Mouse (Mus musculus) neural tube, embryonic 15.5 days (tissue): ENCODE results near the gene Dcakd. TPM values are rescaled to one million over a fixed set of nuclear protein-coding genes. Genes with fewer than 3 reads are reported as not detected.
"Not testable (repeated sequence)": the region's sequence is repeated elsewhere in the genome, so short reads cannot be mapped to it uniquely, and the experiment has no call there.

ENCODE experiments used
- ATAC-seq: fragments of 200-750 bp; cut with Nextera tagmentation; 2 replicates; pipeline ENCODE4 v1.8.0; 2017; ENCODE audit warnings: mild to moderate bottlenecking, moderate TSS enrichment, moderate library complexity; ENCODE audit not compliant: low FRiP score
- H3K27ac ChIP-seq: fragments of 300-500 bp; sonication (generic); replicated peaks from 2 replicates; pipeline ENCODE4 v1.5.1; 2015; ENCODE audit warnings: mild to moderate bottlenecking, inconsistent platforms
- H3K27me3 ChIP-seq: fragments of 300-500 bp; sonication (generic); replicated peaks from 2 replicates; pipeline ENCODE4 v1.6.1; 2015; ENCODE audit warnings: inconsistent platforms
- H3K36me3 ChIP-seq: fragments of 300-500 bp; sonication (generic); 2 replicates; pipeline ENCODE4 v1.6.1; 2015; ENCODE audit warnings: inconsistent platforms
- H3K4me1 ChIP-seq: fragments of 300-500 bp; sonication (generic); 2 replicates; pipeline ENCODE4 v1.6.1; 2015; ENCODE audit warnings: inconsistent platforms
- H3K4me2 ChIP-seq: fragments of 300-500 bp; sonication (generic); 2 replicates; pipeline ENCODE4 v1.6.1; 2015; ENCODE audit warnings: inconsistent platforms, mild to moderate bottlenecking, moderate library complexity
- H3K4me3 ChIP-seq: fragments of 300-500 bp; sonication (generic); replicated peaks from 2 replicates; pipeline ENCODE4 v1.5.1; 2015; ENCODE audit warnings: mild to moderate bottlenecking, inconsistent platforms
- H3K9ac ChIP-seq: fragments of 300-500 bp; sonication (generic); replicated peaks from 2 replicates; pipeline ENCODE4 v1.6.1; 2015; ENCODE audit warnings: mild to moderate bottlenecking, inconsistent platforms
- H3K9me3 ChIP-seq: fragments of 300-500 bp; sonication (generic); replicated peaks from 2 replicates; pipeline ENCODE4 v1.6.1; 2016; ENCODE audit warnings: inconsistent platforms
- WGBS: fragments of 180-500 bp; shearing (Covaris S2); methylation state at CpG from one replicate; pipeline ENCODE4 v1.1.7; 2015; ENCODE audit warnings: mixed read lengths; 5-methylcytosine and 5-hydroxymethylcytosine counted together
- polyA plus RNA-seq: library from polyadenylated mRNA; unstranded; fragments of >200 nt; fragmentation: Nextera tagmentation; extraction: Ambion mirVana; gene quantifications from 2 replicates; pipeline ENCODE4 v1.2.1, GENCODE M21; 2015

The Dcakd gene
- polyA plus RNA-seq, 1 experiment from 2014 or later: 153 TPM

DNA sequence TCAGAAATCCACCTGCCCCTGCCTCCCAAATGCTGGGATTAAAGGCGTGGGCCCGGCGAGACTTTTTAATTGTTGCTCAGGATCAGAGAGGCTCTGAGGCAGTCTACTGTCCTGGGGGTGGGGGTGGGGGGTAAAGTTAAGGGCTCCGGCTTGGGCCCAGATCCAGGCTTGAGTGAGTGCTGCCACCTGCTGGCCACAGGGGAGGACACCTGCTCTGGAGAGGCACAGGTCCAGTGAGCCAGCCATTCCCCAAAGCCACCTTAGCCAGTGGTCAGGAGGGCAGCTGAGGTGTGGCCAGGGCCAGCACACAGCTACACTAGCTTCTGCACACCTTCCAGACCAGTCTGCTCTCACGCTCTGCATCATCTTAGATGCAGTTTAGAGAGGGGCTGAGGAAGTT lies 35.2 kb downstream of the Dcakd start:
- Histone ChIP-seq H3K27ac (no peak overlapping the region), H3K4me3 (no peak overlapping the region), H3K9ac (no peak overlapping the region), H3K27me3 (peaks cover 30% of the 10 kb centered on the region), H3K4me2 (no peak overlapping the region), H3K4me1 (peaks cover 27% of the 10 kb centered on the region), H3K9me3 (no peaks in the 10 kb centered on the region), H3K36me3 (peaks cover 38% of the 10 kb centered on the region)
- 5% methylated on average over 5 of the region's 5 CpGs for WGBS
- 0 out of 2 replicates have a peak, but pooled peaks have one; percentile 16 for ATAC-seq

DNA sequence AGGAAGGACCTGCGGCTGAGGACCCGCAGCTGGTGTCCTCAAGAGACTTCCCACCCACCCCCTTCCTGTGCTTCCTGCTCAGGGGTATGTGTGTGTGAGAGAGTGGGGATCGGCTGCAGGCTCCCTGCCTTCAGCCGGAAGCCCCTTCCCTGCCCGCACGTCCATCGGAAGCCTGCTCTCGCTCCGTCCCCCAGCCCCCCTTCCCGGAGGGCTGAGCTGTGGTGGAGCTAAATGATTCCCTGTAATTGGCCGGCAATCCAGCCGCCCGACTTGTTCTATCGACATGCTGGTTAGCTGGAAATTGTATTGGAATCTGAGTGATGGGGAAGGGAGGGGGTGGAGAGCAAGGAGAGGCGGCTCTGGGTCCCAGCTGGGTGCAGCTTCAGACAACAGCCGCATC lies 36.5 kb downstream of the Dcakd start:
- no peak for ATAC-seq
- H3K4me3 ChIP-seq: peak overlapping the region; percentile 5; the same call in 1 of the 2 replicates
- 2% methylated on average over 16 of the region's 16 CpGs for WGBS
- no peak overlapping the region for H3K27ac ChIP-seq
- H3K9me3 ChIP-seq: no peaks in the 10 kb centered on the region
- H3K27me3 ChIP-seq: peaks cover 30% of the 10 kb centered on the region
- peaks cover 27% of the 10 kb centered on the region for H3K4me1 ChIP-seq
- H3K9ac ChIP-seq: peak overlapping the region; percentile 26
- H3K36me3 ChIP-seq: peaks cover 27% of the 10 kb centered on the region
- H3K4me2 ChIP-seq: peak overlapping the region; percentile 49

DNA sequence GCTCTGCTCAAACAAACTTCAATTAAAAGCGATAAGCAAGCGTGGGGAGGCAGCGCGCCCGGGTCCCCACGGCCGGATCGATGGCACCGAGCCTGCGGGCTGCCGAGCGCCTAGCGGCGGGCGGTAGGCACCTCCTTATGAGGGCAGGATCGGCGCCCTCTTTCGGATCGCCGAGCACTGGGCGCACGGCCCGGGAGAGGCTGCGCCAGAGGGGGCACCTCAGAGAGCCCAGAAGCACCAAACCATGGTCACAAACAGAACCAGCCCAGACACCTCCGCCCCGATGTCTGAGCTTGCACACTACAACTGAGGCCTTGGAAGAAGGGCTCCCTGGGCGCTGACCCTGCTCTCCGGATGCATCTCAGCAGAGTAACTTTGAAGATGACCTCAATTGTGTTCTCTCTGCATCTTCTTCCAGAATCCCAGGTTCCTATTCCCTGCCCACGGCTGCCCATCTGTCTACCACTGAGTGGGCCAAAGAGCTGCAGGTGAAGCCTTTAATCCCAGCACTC lies 37.9 kb downstream of the Dcakd start:
- Histone ChIP-seq H3K4me1 (peaks cover 27% of the 10 kb centered on the region), H3K9ac (peak overlapping the region; percentile 36), H3K27ac (no peak overlapping the region), H3K4me2 (peak overlapping the region; percentile 72), H3K9me3 (no peaks in the 10 kb centered on the region), H3K36me3 (peaks cover 12% of the 10 kb centered on the region), H3K4me3 (peak overlapping the region; percentile 32), H3K27me3 (peaks cover 33% of the 10 kb centered on the region)
- ATAC-seq: no peak
- WGBS: 2% methylated on average over 29 of the region's 29 CpGs

DNA sequence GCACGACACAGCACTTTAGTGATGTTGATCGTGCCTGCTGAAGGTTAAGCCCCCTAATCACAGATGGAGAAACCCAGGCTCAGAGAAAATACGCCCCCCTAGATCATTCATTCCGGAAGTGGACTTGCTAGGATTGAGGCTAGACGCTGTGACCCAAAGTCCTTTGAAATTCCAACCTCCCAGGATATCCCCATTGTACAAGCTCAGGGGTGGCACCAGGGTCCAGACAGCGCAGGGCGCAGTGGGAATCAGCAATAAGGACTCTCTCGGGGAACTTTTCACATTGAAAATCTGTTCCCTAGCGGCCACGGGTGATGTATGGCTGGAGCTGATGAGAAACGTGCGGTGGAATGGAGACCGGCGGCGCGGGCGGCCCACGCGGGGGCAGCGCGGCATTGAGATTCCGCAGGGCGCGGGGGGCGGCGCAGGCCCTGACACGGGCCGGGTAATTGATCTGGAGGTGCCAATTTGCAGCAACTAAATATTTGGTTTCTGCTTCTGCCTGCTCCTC lies 38.4 kb downstream of the Dcakd start:
- WGBS: 3% methylated on average over 28 of the region's 28 CpGs
- H3K9ac ChIP-seq: peak overlapping the region; percentile 36

DNA sequence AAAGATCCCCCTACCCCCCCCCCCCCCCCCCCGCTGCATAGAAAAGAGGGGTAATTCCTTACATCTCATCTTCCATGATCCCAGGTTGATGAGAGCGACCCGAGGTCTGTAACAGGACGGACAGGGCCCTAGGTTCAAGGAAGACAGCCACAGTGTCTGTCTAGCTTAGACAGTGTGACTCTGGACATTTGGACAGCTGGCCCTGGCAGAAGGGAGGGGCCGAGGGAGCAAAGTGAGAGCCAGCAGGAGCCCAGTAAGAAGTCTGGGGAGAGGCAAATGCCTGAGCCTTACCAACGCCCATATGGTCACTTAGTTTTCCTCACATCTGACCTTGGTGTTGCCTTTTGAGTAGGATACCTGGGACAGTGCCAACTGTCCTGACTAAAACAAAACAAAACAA lies 43.0 kb downstream of the Dcakd start:
- Histone ChIP-seq H3K9ac (no peak overlapping the region), H3K9me3 (no peaks in the 10 kb centered on the region), H3K4me2 (no peak overlapping the region), H3K4me3 (no peak overlapping the region), H3K4me1 (peaks cover 12% of the 10 kb centered on the region), H3K27me3 (peaks cover 25% of the 10 kb centered on the region), H3K36me3 (no peaks in the 10 kb centered on the region), H3K27ac (no peak overlapping the region)
- ATAC-seq: no peak
- WGBS: 70% methylated on average over 5 of the region's 6 CpGs

More for the DNA sequence above, 38.4 kb downstream of the Dcakd start:
- peaks cover 33% of the 10 kb centered on the region for H3K27me3 ChIP-seq
- no peaks in the 10 kb centered on the region for H3K9me3 ChIP-seq
- H3K4me1 ChIP-seq: peaks cover 27% of the 10 kb centered on the region
- H3K4me2 ChIP-seq: peak overlapping the region; percentile 72
- H3K36me3 ChIP-seq: peaks cover 7% of the 10 kb centered on the region
- ATAC-seq: no peak
- H3K27ac ChIP-seq: no peak overlapping the region
- H3K4me3 ChIP-seq: peak overlapping the region; percentile 32

DNA sequence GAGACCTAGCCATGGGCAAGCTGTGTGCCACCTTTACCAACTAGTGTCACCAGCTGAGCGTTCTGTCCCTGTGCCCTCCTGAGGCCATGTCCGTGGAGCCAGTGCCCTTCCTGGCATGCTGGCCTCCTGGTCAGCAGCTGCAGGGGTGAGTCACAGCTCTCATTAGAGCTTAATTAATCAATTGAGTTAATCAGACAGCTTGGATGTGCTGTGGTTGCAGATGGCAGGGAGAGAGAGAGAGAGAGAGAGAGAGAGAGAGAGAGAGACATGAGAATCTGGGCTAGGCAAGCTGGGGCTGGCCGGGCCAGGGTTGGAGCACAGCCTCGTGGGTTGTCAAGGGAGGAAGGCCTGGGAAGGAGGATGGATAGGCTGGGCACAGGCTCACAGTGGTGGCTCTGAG lies 43.5 kb downstream of the Dcakd start:
- H3K4me1 ChIP-seq: peaks cover 7% of the 10 kb centered on the region
- 42% methylated on average over 4 of the region's 4 CpGs for WGBS
- H3K9me3 ChIP-seq: no peaks in the 10 kb centered on the region
- H3K36me3 ChIP-seq: no peaks in the 10 kb centered on the region
- H3K9ac ChIP-seq: no peak overlapping the region
- no peak for ATAC-seq
- H3K27me3 ChIP-seq: peaks cover 20% of the 10 kb centered on the region
- no peak overlapping the region for H3K4me2 ChIP-seq
- no peak overlapping the region for H3K27ac ChIP-seq
- H3K4me3 ChIP-seq: no peak overlapping the region

DNA sequence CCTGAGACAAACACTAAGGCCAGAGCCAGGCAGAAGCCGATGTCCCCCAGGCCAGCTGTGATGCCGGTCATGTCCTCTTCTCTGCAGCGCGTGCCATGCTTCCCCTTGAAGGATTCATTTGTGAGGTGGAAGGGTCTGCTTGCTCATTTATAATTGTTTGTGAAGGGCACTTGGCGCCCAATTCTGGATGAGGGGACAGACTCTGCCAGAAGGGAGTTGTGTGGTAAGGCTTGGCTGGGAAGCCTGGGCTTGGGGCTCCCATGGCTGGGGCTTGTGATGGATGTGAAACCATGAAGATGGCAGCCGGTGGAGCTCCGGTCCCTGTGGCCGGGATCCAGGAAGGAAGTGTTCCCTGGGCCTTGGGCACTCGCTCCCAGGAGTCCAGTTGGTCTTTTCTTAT lies 44.0 kb downstream of the Dcakd start:
- H3K4me3 ChIP-seq: no peak overlapping the region
- H3K4me2 ChIP-seq: no peak overlapping the region
- no peak overlapping the region for H3K27ac ChIP-seq
- no peaks in the 10 kb centered on the region for H3K9me3 ChIP-seq
- ATAC-seq: no peak
- no peaks in the 10 kb centered on the region for H3K36me3 ChIP-seq
- 0 out of 2 replicates have a peak, but pooled peaks cover 3% of the 10 kb centered on the region for H3K4me1 ChIP-seq
- peaks cover 14% of the 10 kb centered on the region for H3K27me3 ChIP-seq
- no peak overlapping the region for H3K9ac ChIP-seq
- 85% methylated on average over 9 of the region's 9 CpGs for WGBS

DNA sequence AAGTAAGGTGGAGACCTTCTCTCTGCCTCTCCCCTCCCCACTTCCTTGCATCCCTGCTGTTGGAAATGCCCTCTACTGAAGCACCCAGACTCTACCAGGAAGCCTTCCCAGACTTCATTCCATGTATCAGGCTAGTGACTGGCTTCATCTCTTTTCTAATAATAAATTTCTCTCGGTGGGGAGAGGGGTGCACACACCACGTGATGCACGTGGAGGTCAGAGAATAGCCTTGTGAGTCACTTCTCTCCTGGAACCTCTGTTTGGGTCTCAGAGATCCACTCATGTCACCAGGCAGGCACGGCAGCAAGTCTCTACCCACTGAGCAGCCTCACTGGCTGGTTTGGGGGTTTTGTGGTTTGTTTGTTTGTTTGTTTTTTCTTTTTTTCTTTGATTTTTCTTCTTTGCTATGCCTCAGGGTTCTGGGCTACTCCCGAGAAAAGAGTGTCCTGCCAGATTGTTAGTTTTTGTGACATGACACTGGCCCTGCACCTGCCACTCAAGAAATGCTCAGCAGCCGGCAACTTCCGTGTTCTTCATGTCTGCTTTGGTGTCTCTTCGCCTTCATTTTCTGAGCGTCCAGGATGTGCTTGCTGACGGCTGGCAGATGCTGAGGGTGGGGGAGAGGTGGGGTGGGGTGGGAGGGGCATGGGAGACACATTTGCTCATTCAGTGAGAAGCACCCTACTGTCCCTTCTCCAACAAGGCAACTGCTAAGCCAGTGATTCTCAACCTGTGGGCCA lies 46.8 kb downstream of the Dcakd start:
- no peak overlapping the region for H3K4me3 ChIP-seq
- no peak for ATAC-seq
- H3K4me1 ChIP-seq: 0 out of 2 replicates have a peak, but pooled peaks cover 3% of the 10 kb centered on the region
- H3K27ac ChIP-seq: no peak overlapping the region
- 0 out of 2 replicates have a peak, but pooled peaks cover 3% of the 10 kb centered on the region for H3K27me3 ChIP-seq
- H3K4me2 ChIP-seq: no peak overlapping the region
- WGBS: 67% methylated on average over 10 of the region's 10 CpGs
- no peaks in the 10 kb centered on the region for H3K36me3 ChIP-seq
- no peaks in the 10 kb centered on the region for H3K9me3 ChIP-seq
- no peak overlapping the region for H3K9ac ChIP-seq

DNA sequence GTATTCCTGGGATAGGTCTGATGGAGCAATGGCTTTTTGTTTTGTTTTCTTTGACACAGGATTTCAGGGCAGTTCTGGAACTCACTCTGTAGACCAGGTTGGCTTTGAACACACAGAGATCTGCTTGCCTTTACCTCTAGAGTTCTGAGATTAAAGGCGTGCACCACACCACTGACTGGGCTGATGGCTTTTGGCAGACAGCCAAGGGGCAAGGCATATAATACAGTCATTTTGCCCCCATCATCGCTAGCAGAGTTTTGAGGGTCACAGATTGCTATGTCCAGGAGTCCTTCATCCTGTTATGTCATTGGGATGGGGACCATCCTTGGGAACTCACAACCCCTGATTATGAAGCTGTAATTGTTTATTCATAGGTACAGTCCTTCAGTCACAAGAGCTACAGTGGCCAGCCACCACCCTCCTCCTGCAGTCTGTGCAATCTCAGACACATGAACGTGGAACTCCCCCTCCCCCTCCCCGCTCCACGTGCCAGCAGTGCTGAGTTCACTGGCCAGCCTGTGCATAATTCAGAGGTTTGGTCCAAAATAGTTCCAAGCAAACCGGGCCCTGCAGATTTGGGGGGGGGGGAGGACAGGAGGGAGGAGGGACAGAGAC lies 50.0 kb downstream of the Dcakd start:
- no peak overlapping the region for H3K4me2 ChIP-seq
- 47% methylated on average over 6 of the region's 6 CpGs for WGBS
- 0 out of 2 replicates have a peak, but pooled peaks cover 6% of the 10 kb centered on the region for H3K27me3 ChIP-seq
- H3K9ac ChIP-seq: no peak overlapping the region
- no peaks in the 10 kb centered on the region for H3K9me3 ChIP-seq
- no peak overlapping the region for H3K4me3 ChIP-seq
- no peaks in the 10 kb centered on the region for H3K36me3 ChIP-seq
- 0 out of 2 replicates have a peak, but pooled peaks cover 3% of the 10 kb centered on the region for H3K4me1 ChIP-seq
- ATAC-seq: no peak
- H3K27ac ChIP-seq: no peak overlapping the region

DNA sequence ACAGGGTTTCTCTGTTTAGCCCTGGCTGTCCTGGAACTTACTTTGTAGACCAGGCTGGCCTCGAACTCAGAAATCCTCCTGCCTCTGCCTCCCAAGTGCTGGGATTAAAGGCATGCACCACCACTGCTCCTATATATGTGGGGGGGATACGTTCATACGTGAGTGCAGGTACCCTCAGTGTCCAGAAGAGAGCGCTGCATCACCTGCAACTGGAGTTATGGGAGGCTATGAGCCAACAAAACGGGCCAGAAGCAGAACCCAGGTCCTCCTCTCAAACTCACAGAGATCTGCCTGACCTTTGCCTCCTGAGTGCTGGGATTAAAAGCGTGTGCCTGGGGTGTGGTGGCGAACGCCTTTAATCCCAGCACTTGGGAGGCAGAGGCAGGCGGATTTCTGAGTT lies 52.2 kb downstream of the Dcakd start:
- not testable (repeated sequence) for H3K9me3 ChIP-seq, H3K36me3 ChIP-seq, H3K4me1 ChIP-seq, H3K4me2 ChIP-seq, ATAC-seq, H3K27ac ChIP-seq, H3K4me3 ChIP-seq, H3K9ac ChIP-seq
- 85% methylated on average over 9 of the region's 9 CpGs for WGBS
- H3K27me3 ChIP-seq: peaks cover 14% of the 10 kb centered on the region

DNA sequence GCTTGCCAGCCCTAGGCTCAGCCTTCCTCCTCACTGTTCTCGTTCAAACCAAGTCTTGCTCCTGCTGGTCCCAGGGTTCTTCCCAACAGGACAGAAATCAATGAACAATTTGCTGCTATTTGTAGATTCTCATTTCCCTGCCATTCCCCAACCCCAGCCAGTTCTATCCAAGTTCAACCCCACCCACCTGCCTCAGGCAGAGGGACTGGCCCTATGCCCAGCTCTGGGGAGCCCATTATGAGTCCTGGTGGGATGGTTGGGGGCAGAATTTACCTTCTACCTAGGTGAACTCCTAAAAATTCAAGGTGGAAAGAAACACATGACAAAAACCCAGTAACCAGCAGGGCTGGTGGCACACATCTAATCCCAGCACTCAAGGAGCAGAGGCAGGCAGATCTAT lies 55.8 kb downstream of the Dcakd start:
- Histone ChIP-seq H3K36me3 (no peaks in the 10 kb centered on the region), H3K9me3 (no peaks in the 10 kb centered on the region), H3K4me2 (no peak overlapping the region), H3K27ac (no peak overlapping the region), H3K4me3 (no peak overlapping the region), H3K9ac (no peak overlapping the region), H3K27me3 (peaks cover 27% of the 10 kb centered on the region), H3K4me1 (peaks cover 7% of the 10 kb centered on the region; the same call in 1 of the 2 replicates)
- no peak for ATAC-seq
- 33% methylated on average over 1 of the region's 1 CpGs for WGBS

DNA sequence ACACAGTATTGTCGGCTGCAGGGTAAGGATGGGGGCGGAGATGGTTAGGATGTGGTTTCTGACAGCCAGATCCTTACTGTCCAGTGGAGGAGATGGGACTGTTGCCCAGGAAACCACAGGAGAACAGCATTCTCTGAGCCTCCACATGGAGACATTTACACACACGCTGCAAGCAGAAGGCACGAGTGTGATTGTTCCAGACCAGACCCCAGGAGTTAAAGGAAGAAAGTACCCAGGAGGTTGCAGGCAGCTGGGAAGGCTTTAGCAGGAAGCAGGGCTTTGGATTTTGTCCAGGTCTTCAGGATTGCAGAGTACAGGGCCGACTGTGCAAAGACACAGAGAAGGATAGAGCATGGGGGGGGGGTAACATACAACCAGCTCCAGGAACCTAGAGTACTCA lies 56.5 kb downstream of the Dcakd start:
- Histone ChIP-seq H3K9ac (no peak overlapping the region), H3K4me2 (no peak overlapping the region), H3K4me3 (no peak overlapping the region), H3K36me3 (no peaks in the 10 kb centered on the region), H3K9me3 (no peaks in the 10 kb centered on the region), H3K4me1 (peaks cover 7% of the 10 kb centered on the region; the same call in 1 of the 2 replicates), H3K27me3 (peaks cover 27% of the 10 kb centered on the region), H3K27ac (no peak overlapping the region)
- 40% methylated on average over 5 of the region's 5 CpGs for WGBS
- ATAC-seq: no peak
